Mouse (Mus musculus) cerebellum, adult 11-12 months (tissue): ENCODE measurements around the gene Herc3.
A peak's percentile ranks its signal among the peaks of the same experiment; 100 is the strongest.
"Not testable (repeated sequence)": the region's sequence is repeated elsewhere in the genome, so short reads cannot be mapped to it uniquely, and the experiment has no call there.

Experiments
- DNase-seq: peaks from one replicate; pipeline ENCODE4 v3.0.0; 2022

The Herc3 gene

DNA sequence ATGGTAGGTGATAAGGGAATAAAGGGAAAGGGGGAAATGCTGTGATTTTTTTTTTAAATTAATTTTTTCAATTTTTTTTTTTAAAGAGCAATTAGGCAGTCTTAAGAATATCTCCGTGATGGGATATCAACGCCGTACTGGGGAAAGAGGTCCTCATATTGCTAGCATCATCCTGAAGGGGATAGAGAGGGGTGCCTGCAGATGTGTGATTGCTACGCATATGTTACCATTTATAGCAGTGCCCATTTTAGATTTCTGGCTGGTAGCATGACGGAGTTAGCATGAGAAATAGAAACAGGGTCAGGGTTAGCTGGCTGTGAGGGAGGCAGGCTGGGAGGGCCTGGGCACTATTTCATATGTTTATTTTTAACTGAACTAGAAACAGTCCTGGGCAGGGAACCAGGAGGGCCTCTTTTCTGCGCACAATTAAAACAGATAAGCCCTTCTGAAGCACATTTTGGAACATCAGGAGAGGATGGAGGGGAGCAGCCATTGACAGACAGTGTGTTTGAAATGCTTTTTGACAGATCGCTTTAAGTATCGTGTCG lies 31.3 kb downstream of the Herc3 start:
- DNase-seq: peak; percentile 53

DNA sequence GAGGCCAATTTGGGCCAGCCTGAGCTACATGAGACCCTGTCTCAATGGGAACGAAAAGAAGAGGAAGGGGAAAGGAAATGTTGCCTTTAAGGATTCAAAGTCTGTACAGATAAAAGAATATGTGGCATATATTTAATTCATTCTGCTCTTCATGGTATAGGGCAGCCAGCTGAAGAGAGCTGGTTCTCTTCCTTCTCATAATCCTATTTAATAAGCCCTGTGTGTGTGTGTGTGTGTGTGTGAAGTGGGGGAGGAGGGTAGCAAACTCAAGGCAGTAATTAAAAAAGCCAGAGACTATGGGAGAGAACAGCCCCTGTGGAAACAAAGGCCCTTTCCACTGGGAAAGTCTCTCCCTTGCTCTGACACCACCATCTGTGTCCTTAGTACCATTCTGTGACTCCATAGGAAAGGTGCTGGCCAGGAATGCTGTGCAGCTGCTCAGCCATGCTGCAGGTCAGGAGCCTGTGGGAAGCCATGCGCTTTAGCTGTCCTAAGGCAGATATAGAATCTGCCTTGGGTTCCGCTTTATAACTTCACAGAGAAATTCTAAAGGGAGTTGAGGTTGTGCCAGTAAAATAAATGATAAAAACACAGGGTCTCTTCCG lies 32.5 kb downstream of the Herc3 start:
- peak; percentile 65 for DNase-seq

DNA sequence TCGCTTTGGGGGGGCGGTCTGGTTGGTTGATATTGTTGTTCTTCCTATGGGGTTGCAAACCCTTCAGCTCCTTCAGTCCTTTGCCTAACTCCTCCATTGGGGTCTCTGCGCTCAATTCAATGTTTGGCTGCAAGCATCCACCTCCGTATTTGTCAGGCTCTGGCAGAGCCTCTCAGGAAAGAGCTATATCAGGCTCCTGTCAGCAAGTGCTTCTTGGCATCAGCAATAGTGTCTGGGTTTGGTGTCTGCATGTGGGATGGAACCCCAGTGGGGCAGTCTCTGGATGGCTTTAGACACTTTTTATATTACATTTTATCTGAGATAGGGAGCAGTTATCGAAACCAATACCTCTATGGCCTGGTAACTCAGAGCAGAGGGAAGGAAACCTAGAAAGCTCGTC lies 36.6 kb downstream of the Herc3 start:
- not testable (repeated sequence) for DNase-seq

GRCm38 (mm10) chr6:58879572-58879971 lies 48.3 kb downstream of the Herc3 start:
- DNase-seq: peak; percentile 76

DNA sequence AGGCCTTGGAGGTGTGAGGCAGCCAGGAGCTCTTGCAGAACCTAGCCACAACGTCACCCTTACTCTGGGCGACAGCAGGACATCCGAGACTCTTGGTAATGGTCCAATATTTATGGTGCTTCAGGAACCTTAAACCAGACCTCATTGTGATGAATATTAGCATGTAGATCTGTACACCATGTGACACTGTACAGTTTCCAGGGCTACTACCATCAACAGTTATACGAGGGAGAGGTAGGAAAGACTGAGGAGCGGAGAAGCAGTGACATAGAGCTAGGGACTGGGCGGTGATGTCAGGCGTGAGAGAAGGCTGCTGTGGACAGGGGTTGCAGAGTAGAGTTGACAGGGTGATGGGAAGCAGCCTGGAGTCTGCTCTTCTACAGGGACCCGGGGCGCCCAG lies 48.7 kb downstream of the Herc3 start:
- DNase-seq: no peak

DNA sequence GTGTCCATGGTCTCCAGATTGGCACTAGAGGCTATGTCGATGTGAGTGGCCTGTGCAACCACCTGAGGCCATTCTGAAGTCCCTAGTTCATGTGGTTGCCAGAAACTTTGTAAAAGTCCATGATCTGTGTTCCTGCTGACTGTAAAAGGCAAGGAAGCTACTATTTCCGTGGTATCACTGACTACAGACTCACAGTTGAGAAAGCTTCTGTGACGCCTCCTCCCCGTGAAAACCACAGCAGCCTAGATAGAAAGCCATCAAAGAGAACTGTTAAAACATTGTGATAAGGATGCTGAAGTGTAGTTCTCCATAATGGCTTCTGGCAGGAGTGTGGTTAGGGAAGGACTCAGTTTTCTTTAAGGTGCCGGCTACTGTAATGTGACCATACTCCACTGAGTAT lies 49.6 kb downstream of the Herc3 start:
- no peak for DNase-seq

DNA sequence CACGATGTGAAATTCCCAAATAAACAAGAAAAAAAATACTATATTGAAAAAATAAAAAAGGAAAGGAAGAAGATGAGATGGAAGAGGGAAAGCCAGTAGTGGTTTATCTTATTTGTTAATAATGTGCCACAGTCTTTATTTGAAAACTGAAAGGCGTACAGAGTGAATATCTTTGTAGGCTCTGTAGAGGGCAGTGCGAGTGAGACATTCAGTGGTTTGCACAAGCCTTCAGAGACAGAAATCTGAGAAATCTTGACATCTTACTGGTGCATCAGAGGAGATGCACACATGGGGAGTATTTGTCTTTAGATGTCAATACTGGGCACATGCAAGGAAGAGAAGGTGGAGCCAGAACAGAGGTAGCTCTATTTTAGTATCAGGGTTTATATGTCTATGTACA lies 50.1 kb downstream of the Herc3 start:
- DNase-seq: no peak

GRCm38 (mm10) chr6:58882271-58882670 lies 51.0 kb downstream of the Herc3 start:
- no peak for DNase-seq

DNA sequence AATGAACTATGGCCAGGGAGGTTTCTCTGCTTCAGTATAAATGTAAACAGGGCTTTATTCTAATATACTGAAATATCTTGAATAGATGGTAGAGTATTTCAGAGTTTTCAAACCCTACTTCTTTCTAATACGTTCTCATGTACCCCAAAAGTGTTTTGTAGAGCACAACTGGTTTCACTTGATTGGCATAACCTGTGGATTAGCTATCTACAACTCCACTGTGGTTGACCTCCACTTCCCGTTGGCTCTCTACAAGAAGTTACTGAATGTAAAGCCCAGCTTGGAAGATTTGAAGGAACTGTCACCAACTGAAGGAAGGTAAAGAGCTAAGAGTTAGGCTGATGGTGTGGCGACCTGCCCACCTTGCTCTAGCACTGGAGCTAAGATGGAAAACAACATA lies 58.7 kb downstream of the Herc3 start:
- no peak for DNase-seq

- DNase-seq: no peak
These were observed 62.0 kb downstream of the Herc3 start for GRCm38 (mm10) chr6:58893307-58893706.

DNA sequence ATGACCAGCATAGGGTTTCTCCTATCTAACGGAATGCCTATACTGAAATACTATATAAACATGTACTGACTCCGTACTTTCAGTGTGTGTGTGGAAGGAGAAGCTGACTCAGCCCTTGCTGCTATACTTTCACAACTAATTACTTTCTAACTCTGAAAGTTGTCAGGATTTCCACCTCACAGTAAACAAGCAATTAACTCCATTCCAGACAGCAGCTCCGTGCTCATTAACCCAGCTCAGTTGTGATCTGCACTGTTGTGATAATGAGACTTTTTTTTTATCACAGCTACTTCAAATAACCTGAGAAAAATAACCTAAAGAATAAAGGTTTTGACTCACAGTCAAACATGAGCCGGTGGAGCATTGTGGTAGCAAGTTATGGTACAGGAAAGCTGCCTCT lies 63.7 kb downstream of the Herc3 start:
- no peak for DNase-seq

DNA sequence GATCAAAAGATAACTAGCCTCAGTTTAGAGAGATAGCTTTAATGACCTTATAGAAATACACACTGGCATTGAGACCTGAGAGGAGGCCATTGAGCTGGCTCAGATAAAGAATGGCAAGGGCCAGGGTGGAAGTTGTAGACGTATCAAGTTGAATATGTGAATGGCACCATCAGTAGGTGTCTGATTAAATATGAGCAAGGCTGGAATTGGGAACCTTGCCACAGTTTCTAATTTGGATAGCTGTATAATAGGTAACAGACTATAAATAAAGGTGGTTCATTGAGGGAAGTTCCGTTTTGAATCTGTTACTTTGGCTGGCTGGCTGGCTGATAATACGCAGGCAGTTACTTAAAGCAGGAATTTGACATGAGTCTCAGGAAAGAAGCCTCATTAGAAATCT lies 65.4 kb downstream of the Herc3 start:
- DNase-seq: no peak

- no peak for DNase-seq
These were observed 67.8 kb downstream of the Herc3 start for GRCm38 (mm10) chr6:58899076-58899475.

DNA sequence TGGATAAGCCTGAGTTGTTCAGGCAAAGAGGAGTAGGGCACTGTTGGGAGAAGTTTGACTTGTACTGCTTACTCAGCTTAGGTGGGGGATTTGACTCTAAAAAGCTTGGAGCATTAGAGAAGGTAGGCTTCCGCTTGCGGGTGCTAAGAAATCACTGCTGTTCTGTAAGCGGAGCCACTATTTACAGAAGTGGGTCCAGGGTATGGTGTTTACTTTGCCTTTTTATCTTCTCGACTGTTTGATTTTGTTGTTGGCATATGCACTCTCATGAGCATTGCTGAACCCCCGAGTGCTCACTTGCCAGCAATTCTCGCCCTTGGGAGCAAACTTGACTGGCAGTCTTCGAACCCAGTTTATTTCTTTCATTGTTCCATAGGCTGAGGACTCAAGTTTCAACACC lies 69.3 kb downstream of the Herc3 start:
- no peak for DNase-seq

DNA sequence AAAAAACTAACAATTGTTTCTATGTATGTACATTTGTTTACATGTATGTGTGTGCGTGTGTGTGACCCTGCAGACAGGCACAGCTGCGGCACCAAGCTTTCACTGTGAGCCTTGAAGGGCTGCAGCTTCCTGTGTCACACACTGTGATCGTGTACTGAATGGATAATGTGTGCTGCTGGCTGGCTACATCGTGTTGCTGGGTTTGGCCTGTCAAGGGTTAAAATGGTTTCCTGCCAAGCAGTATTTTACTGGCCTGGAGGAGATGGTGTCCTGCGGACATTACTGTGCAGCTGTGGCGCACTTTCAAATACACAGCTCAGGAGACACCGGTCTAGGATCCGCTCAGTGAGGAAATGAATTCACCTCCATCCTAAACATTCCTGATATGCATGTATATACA lies 71.9 kb downstream of the Herc3 start:
- DNase-seq: peak; percentile 54

- peak; percentile 51 for DNase-seq
These were observed 73.3 kb downstream of the Herc3 start for GRCm38 (mm10) chr6:58904551-58904950.

GRCm38 (mm10) chr6:58906852-58907261 lies 75.6 kb downstream of the Herc3 start, which contains the start of gene Nap1l5:
Gene Nap1l5, minus strand, starts transcription at chr6:58907076.
- peak; percentile 92 for DNase-seq

GRCm38 (mm10) chr6:58907336-58907735 lies 76.1 kb downstream of the Herc3 start:
- no peak for DNase-seq

DNA sequence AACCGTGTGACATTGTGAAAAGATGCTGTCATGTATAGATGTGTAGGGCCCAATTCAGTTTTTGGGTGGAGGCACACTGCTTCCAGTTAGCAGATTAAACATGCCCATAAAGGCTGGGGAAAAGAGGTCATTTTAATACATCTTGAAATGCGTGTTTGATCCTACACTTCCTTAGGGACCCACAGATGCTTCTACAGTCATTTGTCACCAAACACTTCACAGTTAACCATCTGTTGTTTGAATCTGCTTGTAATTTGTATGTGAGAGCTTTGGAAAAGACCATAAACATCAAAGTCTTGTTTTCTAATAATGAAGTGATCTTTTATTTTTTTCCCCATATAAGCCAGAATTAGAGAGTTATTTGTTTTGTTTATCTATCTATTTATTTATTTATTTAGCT lies 76.5 kb downstream of the Herc3 start:
- DNase-seq: no peak

GRCm38 (mm10) chr6:58912842-58913241 lies 81.6 kb downstream of the Herc3 start:
- DNase-seq: no peak

DNA sequence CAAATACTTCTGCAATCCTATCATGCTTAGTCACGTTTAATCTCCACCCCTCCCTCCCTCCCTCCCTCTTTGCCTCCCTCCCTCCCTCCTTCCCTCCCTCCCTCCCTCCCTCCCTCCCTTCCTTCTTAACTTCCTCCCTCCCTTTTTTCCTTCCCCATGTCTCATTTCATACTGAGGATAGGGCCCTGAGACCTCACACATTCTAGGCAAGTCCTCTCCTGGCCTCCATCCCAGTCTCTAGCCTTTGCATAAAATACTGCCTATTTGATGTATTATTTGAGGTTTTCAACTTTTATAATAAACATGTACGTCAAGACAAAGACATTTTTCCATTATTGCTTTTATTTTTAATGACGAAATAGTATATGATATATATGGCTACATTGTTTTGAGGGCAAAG lies 82.3 kb downstream of the Herc3 start:
- DNase-seq: no peak

GRCm38 (mm10) chr6:58913971-58914370 lies 82.7 kb downstream of the Herc3 start:
- DNase-seq: no peak

DNA sequence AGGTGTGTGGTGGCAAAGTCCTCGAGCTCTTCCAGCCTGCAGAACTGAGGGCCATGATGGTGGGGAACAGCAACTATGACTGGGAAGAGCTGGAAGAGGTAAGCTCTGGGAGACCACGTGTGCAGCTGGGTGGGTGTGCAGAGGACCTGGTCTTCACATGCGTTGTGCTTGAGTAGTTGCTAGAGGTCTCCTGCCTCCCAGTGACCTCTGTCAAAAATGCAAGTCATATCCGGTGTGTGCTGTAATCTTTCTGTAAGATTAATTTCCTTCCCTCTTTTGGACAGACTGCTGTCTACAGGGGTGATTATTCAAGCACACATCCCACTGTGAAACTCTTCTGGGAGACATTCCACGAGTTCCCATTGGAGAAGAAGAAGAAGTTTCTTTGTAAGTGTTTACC lies 85.2 kb downstream of the Herc3 start:
- no peak for DNase-seq

DNA sequence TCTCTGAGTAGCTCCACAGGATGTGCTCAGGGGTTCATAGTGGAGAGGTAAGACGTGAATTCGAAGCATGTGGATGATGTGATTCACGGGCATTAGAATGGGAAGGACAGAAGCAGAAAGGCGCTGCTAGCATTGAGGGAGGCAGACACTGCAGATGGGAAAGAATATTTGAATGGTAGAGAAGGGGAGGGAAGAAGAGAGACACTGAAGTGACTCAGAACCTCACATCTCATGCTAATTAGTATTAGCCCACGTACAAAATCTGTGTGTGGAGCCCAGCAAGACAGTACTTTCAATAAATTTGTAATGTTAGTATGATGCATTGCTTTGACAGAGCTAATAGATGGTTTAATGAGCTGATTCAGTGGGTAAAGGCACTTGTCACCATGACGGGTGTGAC lies 89.5 kb downstream of the Herc3 start:
- no peak for DNase-seq

GRCm38 (mm10) chr6:58921623-58922022 lies 90.4 kb downstream of the Herc3 start:
- no peak for DNase-seq
